Mouse (Mus musculus) erythroblast, embryonic 14.5 days (primary cell): ENCODE measurements around the gene Cisd2. TPM values are rescaled to one million over a fixed set of nuclear protein-coding genes. Genes with fewer than 3 reads are reported as not detected.
A peak's percentile ranks its signal among the peaks of the same experiment; 100 is the strongest.

Source experiments
- H3K27me3 ChIP-seq: 2 replicates; pipeline ENCODE4 v1.6.1; 2012; ENCODE audit warnings: inconsistent platforms; ENCODE audit not compliant: control insufficient read depth
- H3K36me3 ChIP-seq: 2 replicates; pipeline ENCODE4 v1.6.1; 2012; ENCODE audit warnings: mild to moderate bottlenecking, inconsistent platforms; ENCODE audit not compliant: control insufficient read depth
- H3K4me1 ChIP-seq: 2 replicates; pipeline ENCODE4 v1.6.1; 2012; ENCODE audit warnings: inconsistent platforms; ENCODE audit not compliant: control insufficient read depth
- H3K4me3 ChIP-seq: replicated peaks from 2 replicates; pipeline ENCODE3; 2012; ENCODE audit warnings: moderate library complexity, mild to moderate bottlenecking, inconsistent platforms
- H3K9me3 ChIP-seq: 2 replicates; pipeline ENCODE4 v1.6.1; 2012; ENCODE audit warnings: low read length, inconsistent platforms, mixed read lengths; ENCODE audit not compliant: control insufficient read depth
- GATA1 ChIP-seq: IDR thresholded peaks from 2 replicates; pipeline ENCODE4 v1.6.1; 2012; ENCODE audit warnings: low read length, inconsistent platforms, mixed read lengths
- TAL1 ChIP-seq: IDR thresholded peaks from 3 replicates; pipeline ENCODE4 v1.6.1; 2012; ENCODE audit warnings: low read length, inconsistent platforms, mixed read lengths
- polyA plus RNA-seq: library from polyadenylated mRNA; stranded (reverse); fragments of >175 nt; gene quantifications from 2 replicates; pipeline ENCODE4 v1.2.3, GENCODE M21; 2012

Gene Cisd2
- polyA plus RNA-seq, 1 experiment, result 3.5 TPM

GRCm38 (mm10) chr3:135438913-135439531 lies 15.3 kb upstream of the Cisd2 start:
- Histone ChIP-seq H3K36me3 (peaks cover 59% of the 10 kb centered on the region), H3K9me3 (no peaks in the 10 kb centered on the region), H3K27me3 (no peaks in the 10 kb centered on the region), H3K4me1 (peaks cover 35% of the 10 kb centered on the region), H3K4me3 (peak overlapping the region; percentile 100)
- no peak for TF ChIP-seq GATA1
- TF ChIP-seq TAL1, result no peak

DNA sequence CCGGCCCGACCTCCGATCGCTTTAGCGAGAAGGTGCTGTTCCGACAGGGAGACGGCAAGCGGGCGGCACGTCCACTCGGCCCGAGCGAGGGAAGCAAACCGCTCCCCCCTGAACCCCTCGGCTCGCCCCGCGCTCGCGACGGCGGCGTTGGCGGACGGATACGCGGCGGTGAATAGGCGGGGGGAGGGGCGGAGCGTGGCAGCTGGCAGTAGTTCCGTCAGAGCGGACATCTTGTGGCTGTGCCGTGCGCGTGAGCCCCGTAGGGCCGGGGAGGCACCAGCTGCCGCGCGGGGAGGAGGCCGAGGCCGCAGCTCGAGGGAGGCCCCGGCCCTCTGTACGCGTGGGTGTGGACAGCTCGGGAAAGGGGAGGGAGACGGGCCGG lies 14.8 kb upstream of the Cisd2 start:
- H3K4me1 ChIP-seq, result peaks cover 33% of the 10 kb centered on the region
- peaks cover 55% of the 10 kb centered on the region for H3K36me3 ChIP-seq
- H3K4me3 ChIP-seq, result peak overlapping the region; percentile 100
- H3K27me3 ChIP-seq, result no peaks in the 10 kb centered on the region
- no peak for TF ChIP-seq GATA1
- H3K9me3 ChIP-seq, result no peaks in the 10 kb centered on the region

GRCm38 (mm10) chr3:135437758-135438495 lies 14.2 kb upstream of the Cisd2 start, which contains the start of gene Ube2d3:
Gene Ube2d3, plus strand, starts transcription at chr3:135438149.
- no peaks in the 10 kb centered on the region for H3K9me3 ChIP-seq
- peaks cover 54% of the 10 kb centered on the region for H3K36me3 ChIP-seq
- TF ChIP-seq GATA1 (no peak), TAL1 (no peak)
- peak within 1 kb of the TSS; percentile 100 for H3K4me3 ChIP-seq
- H3K27me3 ChIP-seq, result no peaks in the 10 kb centered on the region
- peaks cover 27% of the 10 kb centered on the region for H3K4me1 ChIP-seq

GRCm38 (mm10) chr3:135436901-135437616 lies 13.3 kb upstream of the Cisd2 start:
- Histone ChIP-seq H3K4me1 (peaks cover 21% of the 10 kb centered on the region), H3K9me3 (no peaks in the 10 kb centered on the region), H3K27me3 (no peaks in the 10 kb centered on the region), H3K36me3 (peaks cover 45% of the 10 kb centered on the region), H3K4me3 (peak overlapping the region; percentile 100)
- TF ChIP-seq GATA1, result no peak
- TF ChIP-seq TAL1, result no peak

DNA sequence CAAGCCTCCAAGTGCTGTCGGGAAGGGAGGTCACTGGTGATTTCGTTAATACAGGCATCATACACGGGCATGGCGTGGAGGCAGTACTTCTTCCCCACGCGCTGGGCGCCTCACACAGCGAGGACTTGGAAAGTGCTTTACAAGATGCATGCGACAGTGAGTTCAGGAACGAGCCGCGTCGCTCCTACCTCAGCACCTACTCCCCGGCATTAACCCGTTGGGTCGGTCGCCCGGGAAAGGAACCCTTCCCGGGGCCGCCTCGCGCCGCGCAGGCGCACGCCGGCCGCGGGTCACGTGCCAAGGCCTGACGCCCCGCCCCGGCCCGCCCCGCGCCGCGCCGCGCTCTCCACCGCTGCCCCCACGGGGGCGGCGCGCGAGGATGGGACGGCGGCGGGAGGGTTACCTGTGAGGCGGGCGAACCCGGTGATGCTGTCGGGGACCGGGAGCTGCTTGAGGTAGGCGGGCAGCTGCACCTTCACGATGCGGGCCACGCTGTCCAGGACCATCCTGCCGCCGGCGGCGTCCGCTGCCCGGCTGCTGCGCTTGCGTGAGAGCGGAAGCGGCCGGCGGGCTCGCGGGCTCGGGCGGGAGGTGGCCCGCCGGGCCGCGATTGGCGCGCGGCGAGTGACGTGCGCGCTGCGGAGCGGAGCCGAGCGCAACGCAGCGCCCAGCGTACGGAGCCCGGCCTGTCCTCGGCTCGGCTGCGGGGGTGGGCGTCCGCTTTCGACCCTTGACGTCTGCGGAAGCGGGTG lies 693 bp downstream of the Cisd2 start:
- TF ChIP-seq TAL1, result no peak
- no peak for TF ChIP-seq GATA1
- Histone ChIP-seq H3K27me3 (no peaks in the 10 kb centered on the region), H3K4me3 (peak overlapping the region; percentile 68)

DNA sequence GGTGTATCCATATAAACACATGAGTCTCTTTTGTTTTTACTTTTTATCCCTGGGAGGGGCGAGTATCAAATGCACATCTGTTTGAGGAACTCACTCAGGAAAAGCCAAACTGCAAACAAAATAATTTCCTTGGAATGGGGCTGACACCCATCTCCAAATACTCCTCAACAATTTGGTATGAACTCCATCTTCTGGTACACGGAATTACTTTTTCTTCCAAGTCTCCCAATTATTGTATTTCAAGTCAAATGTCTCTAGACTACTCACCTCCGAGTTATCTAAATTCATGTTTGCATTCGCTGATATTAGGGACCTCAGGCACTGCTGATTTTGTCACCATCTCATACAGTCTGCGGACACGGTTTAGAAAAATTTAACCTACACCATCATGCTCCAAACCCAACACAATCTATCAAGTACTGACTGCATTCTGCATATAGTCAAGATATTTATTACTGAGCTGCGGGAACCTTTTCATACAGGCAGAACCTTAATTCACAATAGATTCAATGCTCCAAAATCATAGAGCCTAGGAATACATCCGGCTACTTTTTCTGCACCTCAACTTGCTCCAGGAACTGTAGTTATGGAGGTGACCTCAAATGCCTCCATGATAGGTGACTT lies 1.4 kb downstream of the Cisd2 start:
- H3K4me1 ChIP-seq, result peaks cover 49% of the 10 kb centered on the region
- H3K36me3 ChIP-seq, result peaks cover 39% of the 10 kb centered on the region
- TF ChIP-seq GATA1 (no peak), TAL1 (no peak)
- H3K9me3 ChIP-seq, result no peaks in the 10 kb centered on the region
- H3K27me3 ChIP-seq, result no peaks in the 10 kb centered on the region
- H3K4me3 ChIP-seq, result peak overlapping the region; percentile 68

More for the DNA sequence above, 693 bp downstream of the Cisd2 start:
- Histone ChIP-seq H3K4me1 (peaks cover 47% of the 10 kb centered on the region), H3K9me3 (no peaks in the 10 kb centered on the region), H3K36me3 (peaks cover 38% of the 10 kb centered on the region)

- no peak for TF ChIP-seq GATA1
- TF ChIP-seq TAL1, result no peak
- Histone ChIP-seq H3K4me3 (peak overlapping the region; percentile 68), H3K9me3 (no peaks in the 10 kb centered on the region), H3K4me1 (peaks cover 48% of the 10 kb centered on the region), H3K27me3 (no peaks in the 10 kb centered on the region), H3K36me3 (peaks cover 42% of the 10 kb centered on the region)
These were observed 2.5 kb downstream of the Cisd2 start for GRCm38 (mm10) chr3:135421310-135421594.

- Histone ChIP-seq H3K4me1 (peaks cover 46% of the 10 kb centered on the region), H3K9me3 (no peaks in the 10 kb centered on the region), H3K36me3 (peaks cover 39% of the 10 kb centered on the region), H3K27me3 (no peaks in the 10 kb centered on the region), H3K4me3 (peak overlapping the region; percentile 68)
- TF ChIP-seq TAL1 (no peak), GATA1 (no peak)
These were observed 3.0 kb downstream of the Cisd2 start for GRCm38 (mm10) chr3:135420542-135421309.
